Mouse (Mus musculus): ENCODE data around the gene Rph3a. TPM values are rescaled to one million over a fixed set of nuclear protein-coding genes. Genes with fewer than 3 reads are reported as not detected.

The Rph3a gene
- polyA plus RNA-seq, 1 experiment from 2014 or later: 9.4 TPM

DNA sequence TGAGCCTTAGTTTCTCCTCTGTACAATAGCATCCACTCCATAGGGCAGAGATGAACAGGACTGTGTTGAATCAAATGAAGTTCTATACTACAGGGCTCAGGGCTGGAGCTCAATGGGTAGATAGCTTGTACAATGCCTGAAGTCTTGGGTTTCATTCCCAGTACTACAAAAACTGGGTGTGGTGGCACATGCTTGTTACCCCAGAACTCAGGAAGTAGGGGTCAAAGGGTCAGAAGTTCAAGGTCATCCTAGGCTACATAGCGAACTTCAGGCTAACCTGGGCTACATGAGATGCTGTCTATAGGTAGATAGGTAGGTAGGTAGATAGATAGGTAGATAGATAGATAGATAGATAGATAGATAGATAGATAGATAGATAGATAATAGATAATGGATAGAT is 38.6 kb downstream of the Rph3a start:
- 0 out of 2 replicates have a peak, but pooled peaks cover 3% of the 10 kb centered on the region for H3K4me1 ChIP-seq (replicated peaks)
- H3K36me3 ChIP-seq: no peaks in the 10 kb centered on the region
- no peak overlapping the region for H3K27ac ChIP-seq (replicated peaks)
- no peak for ATAC-seq (ENCODE audit: low read depth)
- H3K9ac ChIP-seq: no peak overlapping the region
- no peak overlapping the region for H3K4me3 ChIP-seq
- 75% methylated on average over 1 of the region's 1 CpGs for WGBS
- H3K27me3 ChIP-seq: 0 out of 2 replicates have a peak, but pooled peaks cover 2% of the 10 kb centered on the region
- H3K4me2 ChIP-seq: no peak overlapping the region
- no peaks in the 10 kb centered on the region for H3K9me3 ChIP-seq

DNA sequence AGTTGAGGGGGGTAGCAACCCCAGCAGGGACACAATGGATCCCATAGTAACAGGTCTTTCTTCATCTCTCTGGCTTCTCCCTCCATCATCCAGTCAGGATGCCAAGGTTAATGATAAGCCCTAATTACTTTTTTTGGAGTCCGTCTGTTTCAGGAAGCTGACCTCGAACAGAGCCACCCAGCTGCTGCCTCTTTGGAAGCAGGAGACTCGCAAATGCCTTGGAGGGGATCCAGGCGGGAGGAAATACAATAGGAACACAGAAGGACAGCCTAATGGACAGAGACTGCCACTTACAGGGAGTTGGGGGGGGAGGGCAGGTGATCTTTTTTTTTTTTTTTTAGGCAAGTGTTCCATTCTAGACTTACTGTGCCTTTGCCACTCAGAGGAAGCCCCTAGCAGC is 40.2 kb downstream of the Rph3a start:
- Histone ChIP-seq H3K9ac (no peak overlapping the region), H3K27me3 (0 out of 2 replicates have a peak, but pooled peaks cover 2% of the 10 kb centered on the region), H3K4me2 (no peak overlapping the region), H3K4me1 (replicated peaks) (0 out of 2 replicates have a peak, but pooled peaks cover 6% of the 10 kb centered on the region), H3K9me3 (no peaks in the 10 kb centered on the region), H3K36me3 (no peaks in the 10 kb centered on the region), H3K27ac (replicated peaks) (no peak overlapping the region), H3K4me3 (no peak overlapping the region)
- no peak for ATAC-seq (ENCODE audit: low read depth)
- WGBS: 19% methylated on average over 4 of the region's 4 CpGs

DNA sequence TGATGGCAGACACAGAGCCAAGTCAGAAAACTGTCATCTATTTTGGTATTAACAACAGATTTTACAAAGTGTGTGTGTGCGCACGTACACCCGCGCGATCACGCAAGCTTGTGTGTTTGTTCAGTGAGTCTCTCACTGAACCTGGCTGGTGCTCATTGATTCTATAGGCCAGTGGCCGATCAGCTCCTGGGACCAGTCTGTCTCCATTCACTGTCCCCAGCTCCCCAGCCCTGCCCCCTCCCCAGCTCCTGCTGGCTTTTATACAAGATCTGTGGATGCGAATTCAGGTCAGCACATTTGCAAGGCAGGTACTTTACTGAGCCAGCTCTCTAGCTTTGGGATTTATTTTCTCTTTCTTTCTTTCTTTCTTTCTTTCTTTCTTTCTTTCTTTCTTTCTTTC is 41.1 kb downstream of the Rph3a start:
- no peak overlapping the region for H3K4me3 ChIP-seq
- ATAC-seq (ENCODE audit: low read depth): no peak
- 0 out of 2 replicates have a peak, but pooled peaks cover 2% of the 10 kb centered on the region for H3K27me3 ChIP-seq
- no peaks in the 10 kb centered on the region for H3K36me3 ChIP-seq
- H3K27ac ChIP-seq (replicated peaks): no peak overlapping the region
- 86% methylated on average over 8 of the region's 8 CpGs for WGBS
- no peaks in the 10 kb centered on the region for H3K9me3 ChIP-seq
- H3K4me1 ChIP-seq (replicated peaks): 0 out of 2 replicates have a peak, but pooled peaks cover 6% of the 10 kb centered on the region
- H3K9ac ChIP-seq: no peak overlapping the region
- no peak overlapping the region for H3K4me2 ChIP-seq

DNA sequence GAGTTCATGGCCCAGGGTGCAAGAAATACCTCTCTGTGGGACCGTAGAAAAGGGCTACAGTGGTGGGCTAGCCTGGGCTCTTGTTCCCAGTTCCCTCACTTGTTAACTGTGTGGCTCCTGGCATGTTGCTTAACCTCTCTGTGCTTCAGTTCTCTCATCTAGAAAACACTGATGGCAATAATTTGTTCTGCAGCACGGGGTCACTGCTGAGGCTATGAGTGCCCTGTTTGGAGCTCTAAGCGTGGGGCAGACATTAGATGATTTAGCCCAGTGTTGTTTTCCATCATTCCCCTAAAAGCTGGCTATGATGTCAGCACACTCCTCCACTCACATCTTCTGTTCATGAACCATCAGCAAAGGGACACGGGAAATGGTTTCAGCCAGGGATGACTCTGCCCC is 41.8 kb downstream of the Rph3a start:
- no peaks in the 10 kb centered on the region for H3K9me3 ChIP-seq
- 66% methylated on average over 4 of the region's 4 CpGs for WGBS
- no peak for ATAC-seq (ENCODE audit: low read depth)
- no peak overlapping the region for H3K4me2 ChIP-seq
- H3K4me3 ChIP-seq: no peak overlapping the region
- H3K9ac ChIP-seq: no peak overlapping the region
- H3K27me3 ChIP-seq: no peaks in the 10 kb centered on the region
- H3K27ac ChIP-seq (replicated peaks): no peak overlapping the region
- 0 out of 2 replicates have a peak, but pooled peaks cover 6% of the 10 kb centered on the region for H3K4me1 ChIP-seq (replicated peaks)
- no peaks in the 10 kb centered on the region for H3K36me3 ChIP-seq

DNA sequence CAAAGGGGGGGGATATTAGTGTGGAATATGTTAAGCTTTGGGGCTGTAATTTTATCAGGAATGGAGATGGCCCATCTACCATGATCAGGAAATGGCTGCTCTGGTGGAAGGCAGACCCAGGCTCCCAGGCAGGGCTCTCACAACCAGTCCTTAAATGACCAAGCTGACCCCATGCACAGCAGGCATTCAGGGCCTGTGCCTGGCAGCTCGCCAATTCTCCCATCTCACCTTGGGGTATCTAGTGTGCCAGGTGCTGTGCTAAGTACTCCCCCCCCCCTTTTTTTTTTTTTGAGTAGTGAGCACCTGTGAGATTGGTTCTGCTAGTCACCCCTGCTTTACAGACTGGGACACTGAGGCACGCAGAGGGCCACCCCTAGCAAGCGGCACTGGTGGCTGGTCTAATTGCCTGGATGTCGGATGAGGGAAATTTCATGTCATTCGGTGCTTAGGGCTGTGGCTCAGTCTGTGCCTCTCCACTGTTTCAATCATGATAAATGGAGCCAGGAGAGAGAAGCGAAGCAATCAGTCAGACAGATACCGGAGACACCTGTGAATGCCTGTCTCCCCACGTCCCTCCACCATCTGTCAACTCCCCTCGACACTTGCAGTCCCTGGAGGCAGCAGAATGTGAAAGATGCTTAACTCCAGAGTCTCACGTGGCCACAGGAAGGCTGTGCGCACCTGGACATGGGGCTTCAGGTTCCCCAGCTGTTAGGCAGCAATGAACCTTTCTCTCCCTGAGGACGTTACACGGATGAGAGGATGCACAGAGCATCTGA is 42.3 kb downstream of the Rph3a start:
- no peak overlapping the region for H3K4me2 ChIP-seq
- no peak overlapping the region for H3K4me3 ChIP-seq
- H3K9ac ChIP-seq: no peak overlapping the region
- no peaks in the 10 kb centered on the region for H3K36me3 ChIP-seq
- H3K27ac ChIP-seq (replicated peaks): no peak overlapping the region
- 61% methylated on average over 13 of the region's 13 CpGs for WGBS
- H3K4me1 ChIP-seq (replicated peaks): 0 out of 2 replicates have a peak, but pooled peaks cover 6% of the 10 kb centered on the region
- ATAC-seq (ENCODE audit: low read depth): no peak; the same call in 1 of the 2 replicates
- no peaks in the 10 kb centered on the region for H3K27me3 ChIP-seq
- no peaks in the 10 kb centered on the region for H3K9me3 ChIP-seq

DNA sequence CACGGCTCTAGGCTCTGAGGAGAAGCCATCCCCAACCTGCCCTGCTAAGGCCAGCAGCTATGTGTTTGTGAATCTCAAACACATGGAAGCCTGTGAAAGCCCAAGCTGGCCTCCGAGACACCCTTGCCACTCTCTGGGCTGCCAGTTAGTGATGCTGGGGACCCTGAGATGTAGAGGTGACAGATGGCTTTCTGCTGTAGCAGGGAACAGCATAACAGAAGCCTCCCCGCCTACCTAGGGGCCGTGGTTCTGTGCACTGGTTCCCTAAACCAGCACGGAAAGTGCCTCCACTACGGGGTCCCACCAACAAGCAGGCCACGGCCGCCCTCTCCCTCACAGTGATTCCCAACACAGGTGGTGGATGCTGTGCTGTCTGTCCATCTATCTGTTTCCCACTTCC is 43.0 kb downstream of the Rph3a start:
- no peaks in the 10 kb centered on the region for H3K27me3 ChIP-seq
- no peak overlapping the region for H3K4me3 ChIP-seq
- no peak overlapping the region for H3K4me2 ChIP-seq
- no peak overlapping the region for H3K9ac ChIP-seq
- no peaks in the 10 kb centered on the region for H3K36me3 ChIP-seq
- WGBS: 88% methylated on average over 8 of the region's 8 CpGs
- H3K27ac ChIP-seq (replicated peaks): no peak overlapping the region
- no peak for ATAC-seq (ENCODE audit: low read depth)
- no peaks in the 10 kb centered on the region for H3K9me3 ChIP-seq
- H3K4me1 ChIP-seq (replicated peaks): 0 out of 2 replicates have a peak, but pooled peaks cover 6% of the 10 kb centered on the region

DNA sequence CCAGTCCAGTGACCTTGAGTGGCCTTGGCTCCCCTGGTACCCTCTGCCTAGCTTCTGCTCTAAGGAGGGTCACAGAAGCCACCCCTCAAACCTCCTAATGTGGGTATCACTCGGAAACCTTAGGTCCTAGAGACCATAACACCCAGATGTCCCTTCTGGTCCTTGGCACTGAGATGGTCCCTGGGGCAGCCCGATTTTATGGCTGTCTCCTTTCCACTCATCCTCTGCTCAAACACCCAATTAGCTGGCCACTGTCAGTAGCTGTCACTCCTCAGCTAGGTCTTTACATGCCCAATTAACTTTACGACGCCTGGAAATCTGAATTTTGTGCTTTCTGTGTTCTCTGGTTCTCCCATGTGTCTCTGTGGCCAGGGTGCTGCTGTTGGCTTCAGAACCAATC is 43.7 kb downstream of the Rph3a start:
- no peaks in the 10 kb centered on the region for H3K27me3 ChIP-seq
- WGBS: 60% methylated on average over 4 of the region's 4 CpGs
- H3K4me3 ChIP-seq: no peak overlapping the region
- H3K27ac ChIP-seq (replicated peaks): no peak overlapping the region
- no peak overlapping the region for H3K9ac ChIP-seq
- H3K9me3 ChIP-seq: no peaks in the 10 kb centered on the region
- no peaks in the 10 kb centered on the region for H3K36me3 ChIP-seq
- 0 out of 2 replicates have a peak, but pooled peaks cover 6% of the 10 kb centered on the region for H3K4me1 ChIP-seq (replicated peaks)
- no peak for ATAC-seq (ENCODE audit: low read depth)
- no peak overlapping the region for H3K4me2 ChIP-seq

DNA sequence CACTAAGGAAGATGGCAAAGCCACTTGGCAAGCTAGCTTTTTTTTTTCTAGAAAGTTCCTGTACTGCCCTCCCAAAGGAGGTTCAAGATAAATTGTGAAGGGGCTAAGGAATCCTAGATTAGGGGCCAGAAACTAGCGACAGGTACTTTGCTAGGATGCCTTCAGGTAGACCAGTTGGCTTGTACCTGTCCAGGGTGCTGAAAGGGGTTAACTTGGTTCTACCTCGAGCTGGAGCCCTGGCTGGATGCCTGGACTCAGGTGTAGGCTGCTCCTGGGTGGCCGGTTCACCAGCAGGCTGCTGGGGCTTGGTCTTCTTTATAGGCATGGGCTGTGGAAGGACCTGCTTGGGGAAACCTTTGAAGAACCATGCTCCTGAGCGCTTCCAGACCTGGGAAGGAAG is 48.9 kb downstream of the Rph3a start:
- WGBS: 54% methylated on average over 4 of the region's 4 CpGs
- no peak overlapping the region for H3K4me2 ChIP-seq

DNA sequence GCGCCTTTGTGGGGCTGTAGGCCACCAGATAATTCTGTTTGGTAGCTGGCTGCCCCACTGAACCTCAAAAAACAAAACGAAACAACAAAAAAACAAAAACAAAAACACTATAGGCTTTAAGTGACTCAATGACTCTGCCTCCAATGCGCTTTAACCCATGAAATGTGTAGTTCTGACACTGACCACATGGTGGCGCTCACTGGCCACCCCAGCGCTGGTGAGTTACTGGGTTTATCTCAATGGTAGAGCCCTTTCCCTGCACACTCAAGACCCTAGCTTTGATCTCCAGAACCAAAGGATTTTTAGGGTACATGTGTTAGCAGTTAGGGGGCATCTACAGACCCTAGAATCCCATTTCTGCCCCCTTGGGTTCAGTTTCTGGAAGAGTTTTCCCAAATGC is 55.9 kb downstream of the Rph3a start:
- Histone ChIP-seq H3K9ac (no peak overlapping the region), H3K4me2 (no peak overlapping the region), H3K4me1 (replicated peaks) (no peaks in the 10 kb centered on the region), H3K27ac (replicated peaks) (no peak overlapping the region), H3K36me3 (no peaks in the 10 kb centered on the region), H3K9me3 (no peaks in the 10 kb centered on the region), H3K4me3 (no peak overlapping the region), H3K27me3 (no peaks in the 10 kb centered on the region)
- ATAC-seq (ENCODE audit: low read depth): no peak
- WGBS: 18% methylated on average over 5 of the region's 5 CpGs

More for the DNA sequence above, 48.9 kb downstream of the Rph3a start:
- no peaks in the 10 kb centered on the region for H3K9me3 ChIP-seq
- no peak overlapping the region for H3K9ac ChIP-seq
- H3K27ac ChIP-seq (replicated peaks): no peak overlapping the region
- no peaks in the 10 kb centered on the region for H3K27me3 ChIP-seq
- no peak for ATAC-seq (ENCODE audit: low read depth)
- no peaks in the 10 kb centered on the region for H3K36me3 ChIP-seq
- no peak overlapping the region for H3K4me3 ChIP-seq
- no peaks in the 10 kb centered on the region for H3K4me1 ChIP-seq (replicated peaks)

DNA sequence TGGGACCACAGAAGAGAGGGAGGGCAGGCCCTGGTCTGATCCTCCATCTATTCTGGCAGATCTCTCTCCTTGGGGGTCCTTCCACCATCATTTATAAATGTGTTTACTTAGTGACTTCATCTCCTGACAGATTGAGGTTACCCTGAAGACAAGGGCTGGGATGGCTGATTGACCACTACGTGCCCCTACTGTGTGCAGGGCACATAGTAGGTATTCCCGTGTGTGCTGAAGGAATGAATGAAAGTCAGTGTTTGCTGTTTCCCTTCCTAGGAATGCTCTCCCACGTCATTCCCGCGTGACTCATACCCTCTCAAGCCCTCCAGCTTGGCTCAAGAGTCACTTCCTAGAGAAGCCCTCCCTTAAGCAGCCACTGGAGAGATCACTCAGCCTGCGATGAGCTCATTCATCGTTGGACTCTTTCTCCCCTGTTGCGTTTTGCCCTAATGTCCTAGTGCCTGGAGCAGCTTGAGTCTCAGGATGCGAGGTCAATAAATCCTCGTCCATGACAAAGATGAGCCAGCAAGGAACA is 57.6 kb downstream of the Rph3a start:
- 65% methylated on average over 10 of the region's 10 CpGs for WGBS
- H3K4me3 ChIP-seq: no peak overlapping the region
- H3K27ac ChIP-seq (replicated peaks): no peak overlapping the region
- H3K9me3 ChIP-seq: no peaks in the 10 kb centered on the region
- H3K4me2 ChIP-seq: no peak overlapping the region
- no peaks in the 10 kb centered on the region for H3K27me3 ChIP-seq
- no peak overlapping the region for H3K9ac ChIP-seq
- H3K4me1 ChIP-seq (replicated peaks): no peaks in the 10 kb centered on the region
- H3K36me3 ChIP-seq: no peaks in the 10 kb centered on the region
- ATAC-seq (ENCODE audit: low read depth): no peak

DNA sequence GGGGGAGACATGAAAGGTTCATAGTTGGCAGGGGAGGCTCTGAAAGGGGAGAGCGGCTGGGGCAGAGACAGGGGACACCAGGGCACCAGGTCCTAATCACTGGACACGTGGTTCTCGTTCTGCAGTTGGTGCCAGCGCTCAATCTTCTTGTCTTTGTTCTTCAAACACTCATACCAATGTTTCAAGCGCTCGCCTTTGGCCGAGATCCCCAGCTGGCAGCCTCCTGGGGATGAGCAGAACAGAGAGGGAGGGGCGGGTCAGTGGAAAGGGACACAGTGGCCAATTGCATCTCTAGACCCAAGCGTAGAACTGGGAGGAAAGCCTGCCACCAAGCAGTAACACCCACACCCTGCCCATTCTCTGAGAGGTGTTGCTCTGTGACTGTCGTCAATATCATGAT is 67.8 kb downstream of the Rph3a start:
- WGBS: 66% methylated on average over 10 of the region's 10 CpGs
- H3K9me3 ChIP-seq: no peaks in the 10 kb centered on the region
- no peaks in the 10 kb centered on the region for H3K27me3 ChIP-seq
- no peak overlapping the region for H3K9ac ChIP-seq
- no peak overlapping the region for H3K27ac ChIP-seq (replicated peaks)
- no peak overlapping the region for H3K4me3 ChIP-seq
- no peak for ATAC-seq (ENCODE audit: low read depth)
- H3K4me2 ChIP-seq: no peak overlapping the region
- no peaks in the 10 kb centered on the region for H3K36me3 ChIP-seq
- H3K4me1 ChIP-seq (replicated peaks): no peaks in the 10 kb centered on the region

DNA sequence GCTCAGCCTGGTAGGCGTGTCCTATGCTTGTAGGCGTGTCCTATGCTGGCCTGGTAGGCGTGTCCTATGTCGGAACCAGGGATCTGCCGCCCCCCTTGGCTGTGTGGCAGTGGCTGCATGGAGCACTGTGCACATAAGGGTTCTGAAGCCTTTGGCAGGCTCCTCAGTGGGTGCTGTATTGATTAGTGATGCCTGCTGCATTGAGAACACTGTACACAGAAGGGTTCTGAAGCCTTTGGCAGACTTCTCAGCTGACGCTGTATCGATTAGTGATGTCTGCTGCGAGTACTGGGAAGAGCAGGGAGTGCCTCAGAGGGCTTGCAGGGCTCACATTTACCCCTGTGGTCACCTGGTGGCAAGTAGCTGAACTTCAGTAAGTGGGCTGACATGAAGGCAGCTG is 71.3 kb downstream of the Rph3a start:
- Histone ChIP-seq H3K27me3 (no peaks in the 10 kb centered on the region), H3K9me3 (no peaks in the 10 kb centered on the region), H3K4me2 (no peak overlapping the region), H3K36me3 (no peaks in the 10 kb centered on the region), H3K9ac (no peak overlapping the region), H3K4me1 (replicated peaks) (no peaks in the 10 kb centered on the region), H3K4me3 (no peak overlapping the region), H3K27ac (replicated peaks) (no peak overlapping the region)
- no peak for ATAC-seq (ENCODE audit: low read depth)
- WGBS: 56% methylated on average over 8 of the region's 8 CpGs

All from neural tube, embryonic 13.5 days (tissue).